Comparison of ENCODE assay signal across 34 mouse cellular contexts in genomic region chr2:33342148-33342547, GRCm38 (mm10). TPM values are rescaled to one million over a fixed set of nuclear protein-coding genes. Genes with fewer than 3 reads are reported as not detected.
DNase-seq lines count a peak whose midpoint lies in the region; ATAC-seq and TF ChIP-seq lines count a peak whose summit lies in the region.
"Had no signal": no experiment of that assay in that cellular context is flagged by ENCODE, and none has a peak within 500 bp of the region (broad histone marks: within the 10 kb centered on the region; RNA-seq: fewer than 3 reads in every experiment).

No protein-coding gene starts in this region.

- peak; percentile 37; the same call in 1 of the 2 replicates for ATAC-seq in forebrain, postnatal 0 days
- ATAC-seq in forebrain, embryonic 11.5 days (replicated peaks; ENCODE audit: low FRiP score) = no peak
- ATAC-seq in midbrain, embryonic 11.5 days (ENCODE audit: low FRiP score) = no peak
- ATAC-seq in midbrain, embryonic 15.5 days (replicated peaks) = no peak
- ATAC-seq in common myeloid progenitor, adult 5-6 weeks (replicated peaks; ENCODE audit: low read depth, poor library complexity, severe bottlenecking) = peak; percentile 68; the same call in 1 of the 2 replicates
- no peak for ATAC-seq in erythroblast, adult 5-6 weeks (replicated peaks; ENCODE audit: low FRiP score, poor library complexity, severe bottlenecking)
- ATAC-seq: intestine, embryonic 16.5 days; midbrain, embryonic 13.5 days had no signal

- no peak overlapping the region for H3K27ac ChIP-seq in forebrain, postnatal 0 days (ENCODE audit: low read depth, low read length)
- no peak overlapping the region for H3K27ac ChIP-seq in forebrain, embryonic 11.5 days (ENCODE audit: low read depth, low read length)
- H3K27ac ChIP-seq in midbrain, embryonic 11.5 days (ENCODE audit: low read depth, low read length) = no peak overlapping the region
- H3K27ac ChIP-seq in midbrain, embryonic 15.5 days = no peak overlapping the region
- H3K27ac ChIP-seq: embryonic facial prominence, embryonic 12.5 days; forebrain, embryonic 12.5 days; heart, embryonic 10.5 days; hindbrain, embryonic 13.5 days; kidney, postnatal 0 days; limb, embryonic 13.5 days; lung, embryonic 15.5 days; midbrain, embryonic 13.5 days; neural tube, embryonic 15.5 days; stomach, postnatal 0 days had no signal

- no peak overlapping the region for H3K4me2 ChIP-seq in forebrain, postnatal 0 days (ENCODE audit: low read depth)
- no peak overlapping the region for H3K4me2 ChIP-seq in forebrain, embryonic 11.5 days (ENCODE audit: low read depth, low read length, severe bottlenecking)
- no peak overlapping the region for H3K4me2 ChIP-seq in midbrain, embryonic 11.5 days
- H3K4me2 ChIP-seq in midbrain, embryonic 15.5 days = no peak overlapping the region
- H3K4me2 ChIP-seq: embryonic facial prominence, embryonic 12.5 days; forebrain, embryonic 12.5 days; hindbrain, embryonic 13.5 days; limb, embryonic 13.5 days; liver, embryonic 11.5 days; lung, embryonic 15.5 days; midbrain, embryonic 13.5 days; neural tube, embryonic 15.5 days had no signal

- no peaks in the 10 kb centered on the region for H3K27me3 ChIP-seq in forebrain, postnatal 0 days (ENCODE audit: insufficient read depth, low read length)
- no peaks in the 10 kb centered on the region for H3K27me3 ChIP-seq in forebrain, embryonic 11.5 days (ENCODE audit: control insufficient read depth, insufficient read depth, low read length)
- H3K27me3 ChIP-seq in midbrain, embryonic 11.5 days (ENCODE audit: control insufficient read depth, insufficient read depth, low read length) = no peaks in the 10 kb centered on the region
- no peaks in the 10 kb centered on the region for H3K27me3 ChIP-seq in midbrain, embryonic 15.5 days (replicated peaks)
- H3K27me3 ChIP-seq: forebrain, embryonic 12.5 days; hindbrain, embryonic 13.5 days; limb, embryonic 13.5 days; lung, embryonic 15.5 days; midbrain, embryonic 13.5 days; neural tube, embryonic 15.5 days had no signal

- peaks cover 14% of the 10 kb centered on the region; the same call in 1 of the 2 replicates for H3K4me1 ChIP-seq in forebrain, postnatal 0 days (ENCODE audit: insufficient read depth)
- H3K4me1 ChIP-seq in forebrain, embryonic 11.5 days (replicated peaks; ENCODE audit: control insufficient read depth, insufficient read depth, low read length) = 0 out of 2 replicates have a peak, but pooled peaks cover 3% of the 10 kb centered on the region
- H3K4me1 ChIP-seq in midbrain, embryonic 11.5 days (ENCODE audit: control insufficient read depth, insufficient read depth, low read length) = peaks cover 10% of the 10 kb centered on the region
- H3K4me1 ChIP-seq in midbrain, embryonic 15.5 days = peaks cover 19% of the 10 kb centered on the region

- H3K9me3 ChIP-seq in forebrain, postnatal 0 days (ENCODE audit: low read length) = no peaks in the 10 kb centered on the region
- H3K9me3 ChIP-seq in forebrain, embryonic 11.5 days (ENCODE audit: control insufficient read depth, low read length) = no peaks in the 10 kb centered on the region
- no peaks in the 10 kb centered on the region for H3K9me3 ChIP-seq in midbrain, embryonic 11.5 days (ENCODE audit: control insufficient read depth, low read length)
- H3K9me3 ChIP-seq in midbrain, embryonic 15.5 days = no peaks in the 10 kb centered on the region
- H3K9me3 ChIP-seq: embryonic facial prominence, embryonic 12.5 days; forebrain, embryonic 12.5 days; G1E; heart, embryonic 10.5 days; hindbrain, embryonic 13.5 days; limb, embryonic 13.5 days; lung, embryonic 15.5 days; megakaryocyte, embryonic 14.5 days; midbrain, embryonic 13.5 days; neural tube, embryonic 15.5 days had no signal

- H3K36me3 ChIP-seq in forebrain, postnatal 0 days (ENCODE audit: insufficient read depth) = peaks cover 14% of the 10 kb centered on the region
- no peaks in the 10 kb centered on the region for H3K36me3 ChIP-seq in forebrain, embryonic 11.5 days (ENCODE audit: control insufficient read depth, insufficient read depth, low read length)
- H3K36me3 ChIP-seq in midbrain, embryonic 11.5 days (ENCODE audit: control insufficient read depth, insufficient read depth, low read length) = no peaks in the 10 kb centered on the region; the same call in 1 of the 2 replicates
- peaks cover 4% of the 10 kb centered on the region; the same call in 1 of the 2 replicates for H3K36me3 ChIP-seq in midbrain, embryonic 15.5 days (replicated peaks)
- H3K36me3 ChIP-seq: embryonic facial prominence, embryonic 12.5 days; limb, embryonic 13.5 days; lung, embryonic 15.5 days had no signal

- no peak for DNase-seq in forebrain, postnatal 0 days
- DNase-seq in forebrain, embryonic 11.5 days (ENCODE audit: low spot score) = no peak
- peak; percentile 23 for DNase-seq in midbrain, embryonic 11.5 days (ENCODE audit: low spot score, missing footprints)
- DNase-seq in gastrocnemius, adult 18-20 months (ENCODE audit: low spot score) = no peak
- DNase-seq in right cerebral cortex, postnatal 36 days (ENCODE audit: low spot score in 2 of 2) = no peak
- DNase-seq: adrenal gland, postnatal 14 days; embryo, embryonic 11 days; heart, postnatal 36 days; kidney, adult 8-10 months; kidney, postnatal 4 days; lung, postnatal 36 days; retina, postnatal 1 day; right cerebral cortex, postnatal 14 days; spleen, adult 18-20 months; thymus, adult 18-20 months; thymus, postnatal 25 days had no signal

- H3K4me3 ChIP-seq in forebrain, postnatal 0 days (ENCODE audit: low read depth, low read length) = no peak overlapping the region
- H3K4me3 ChIP-seq in forebrain, embryonic 11.5 days (ENCODE audit: low read depth, low read length) = no peak overlapping the region
- no peak overlapping the region for H3K4me3 ChIP-seq in midbrain, embryonic 11.5 days (ENCODE audit: low read depth, low read length)
- no peak overlapping the region for H3K4me3 ChIP-seq in midbrain, embryonic 15.5 days
- H3K4me3 ChIP-seq: embryonic facial prominence, embryonic 12.5 days; erythroblast, embryonic 14.5 days; forebrain, embryonic 12.5 days; heart, embryonic 10.5 days; hindbrain, embryonic 13.5 days; limb, embryonic 13.5 days; lung, embryonic 15.5 days; megakaryocyte, embryonic 14.5 days; midbrain, embryonic 13.5 days; neural tube, embryonic 15.5 days had no signal

- WGBS in forebrain, postnatal 0 days = 58% methylated on average over 4 of the region's 4 CpGs
- 85% methylated on average over 4 of the region's 4 CpGs for WGBS in forebrain, embryonic 11.5 days
- 84% methylated on average over 4 of the region's 4 CpGs for WGBS in midbrain, embryonic 11.5 days
- 73% methylated on average over 4 of the region's 4 CpGs for WGBS in midbrain, embryonic 15.5 days

- TF ChIP-seq CTCF in forebrain, postnatal 0 days (IDR thresholded peaks at IDR 0.05; ENCODE audit: low read depth) = no peak

- no peak overlapping the region for H3K9ac ChIP-seq in forebrain, postnatal 0 days
- no peak overlapping the region for H3K9ac ChIP-seq in forebrain, embryonic 11.5 days (ENCODE audit: low read length)
- no peak overlapping the region for H3K9ac ChIP-seq in midbrain, embryonic 11.5 days (ENCODE audit: low read length)
- no peak overlapping the region for H3K9ac ChIP-seq in midbrain, embryonic 15.5 days
- H3K9ac ChIP-seq: embryonic facial prominence, embryonic 12.5 days; forebrain, embryonic 12.5 days; hindbrain, embryonic 13.5 days; limb, embryonic 13.5 days; lung, embryonic 15.5 days; midbrain, embryonic 13.5 days; neural tube, embryonic 15.5 days had no signal

RNA-seq across cellular contexts. Expression of gene Ralgps1, which starts 29.1 kb away (rescaled TPM):
- 55.0 and 66.9 TPM in 2 replicates for total RNA-seq in forebrain, postnatal 0 days (2014; rRNA removed)
- 16.6 and 24.6 TPM in 2 replicates for polyA plus RNA-seq in forebrain, postnatal 0 days (2015; fragmentation: Nextera tagmentation; extraction: Ambion mirVana)
- polyA plus RNA-seq in forebrain, embryonic 11.5 days (2014; fragmentation: Nextera tagmentation; extraction: Ambion mirVana) = 17.7 and 19.5 TPM in 2 replicates
- 13.5 and 13.8 TPM in 2 replicates for polyA plus RNA-seq in midbrain, embryonic 11.5 days (2014; fragmentation: Nextera tagmentation; extraction: Ambion mirVana)
- polyA plus RNA-seq in midbrain, embryonic 15.5 days (2015; fragmentation: Nextera tagmentation; extraction: Ambion mirVana) = 47.6 and 53.1 TPM in 2 replicates
- 2.0 and 2.3 TPM in 2 replicates for total RNA-seq in common myeloid progenitor, adult 5-6 weeks (2017)
- 0.58 and 0.63 TPM in 2 replicates for total RNA-seq in erythroblast, adult 5-6 weeks (2015; ENCODE audit: low replicate concordance)
- 0.60 and 1.3 TPM in 2 replicates for total RNA-seq in erythroblast, adult 5-6 weeks (2017; ENCODE audit: low replicate concordance)
- total RNA-seq in gastrocnemius, adult 18-20 months (2021) = 1 to 10 TPM; 2.0 to 3.3 TPM
- polyA plus RNA-seq: erythroblast, embryonic 14.5 days had no signal

Comparison
In these comparisons a context has a peak if more than half of its experiments do, and no peak if none do; other contexts are left out.
1. ATAC-seq: peak in forebrain, postnatal 0 days (single experiment) and common myeloid progenitor, adult 5-6 weeks (single experiment); none in forebrain, embryonic 11.5 days (single experiment), midbrain, embryonic 11.5 days (single experiment), midbrain, embryonic 15.5 days (single experiment) and erythroblast, adult 5-6 weeks (single experiment).
2. RNA of gene Ralgps1, which starts 29.1 kb away (total RNA-seq): 55.0 to 66.9 TPM in forebrain, postnatal 0 days; 2.0 to 3.3 TPM in gastrocnemius, adult 18-20 months, 2.0 to 2.3 TPM in common myeloid progenitor, adult 5-6 weeks and 0.58 to 1.3 TPM in erythroblast, adult 5-6 weeks; every median in the first group is over 10 times any median in the second.